Mouse (Mus musculus): ENCODE results near the gene Dgke.

DNA sequence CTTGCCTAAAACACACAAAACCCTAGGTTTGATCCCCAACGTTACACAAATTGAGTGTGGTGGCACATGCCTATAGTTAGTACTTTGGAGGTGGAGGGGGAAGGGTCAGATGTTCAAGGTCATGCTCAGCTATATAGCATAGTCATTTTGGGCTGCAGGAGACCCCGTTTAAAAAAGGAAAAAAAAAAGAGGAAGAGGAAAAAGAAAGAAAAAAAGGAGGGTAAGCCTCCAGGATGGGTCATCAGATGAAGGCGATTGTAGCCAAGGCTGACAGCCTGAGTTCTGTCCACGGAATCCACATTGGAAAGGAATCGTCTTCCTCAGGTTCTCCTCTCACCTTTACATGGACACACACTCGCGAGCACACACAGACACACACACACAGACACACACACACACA lies 72.2 kb downstream of the Dgke start:
- no peak for TF ChIP-seq CTCF (IDR thresholded peaks at IDR 0.05; ENCODE audit: insufficient read depth, low read length)
- no peak for TF ChIP-seq POLR2A (IDR thresholded peaks at IDR 0.05; ENCODE audit: borderline replicate concordance, extremely low read depth, low read depth, low read length)
